8 mouse cellular contexts compared by ENCODE assay signal in the genomic region with DNA sequence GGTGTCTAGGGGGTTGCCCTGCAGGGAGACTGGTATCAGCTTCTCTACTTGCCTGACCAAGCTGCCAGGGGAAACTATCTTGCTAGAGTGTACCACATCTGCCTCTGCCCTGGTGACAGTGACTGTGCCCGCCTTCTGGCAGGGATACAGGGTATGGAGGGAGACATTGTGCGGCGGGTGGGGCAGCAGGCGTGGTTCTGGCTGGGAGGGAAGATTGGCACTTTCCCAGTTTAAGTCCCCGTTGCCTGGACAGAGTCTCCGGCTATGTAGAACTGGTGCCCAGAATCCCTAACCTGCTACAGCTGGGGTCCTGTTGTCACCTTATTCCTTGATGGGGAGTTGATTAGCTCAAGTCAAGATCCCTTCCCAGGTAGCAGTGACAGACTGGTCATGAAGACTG. TPM values are rescaled to one million over a fixed set of nuclear protein-coding genes. Genes with fewer than 3 reads are reported as not detected.
A peak's percentile ranks its signal among the peaks of the same experiment; 100 is the strongest.
DNase-seq lines count a peak whose midpoint lies in the region; ATAC-seq lines count a peak whose summit lies in the region.

No protein-coding gene starts in this region.

- H3K27me3 ChIP-seq in neural tube, embryonic 11.5 days (ENCODE audit: control insufficient read depth, insufficient read depth, low read length): no peaks in the 10 kb centered on the region
- H3K27me3 ChIP-seq in heart, embryonic 12.5 days (replicated peaks): no peaks in the 10 kb centered on the region

- H3K4me1 ChIP-seq in neural tube, embryonic 11.5 days (ENCODE audit: control insufficient read depth, insufficient read depth, low read length): peaks cover 75% of the 10 kb centered on the region
- peaks cover 26% of the 10 kb centered on the region for H3K4me1 ChIP-seq in brown adipose tissue, adult 24 weeks (ENCODE audit: control insufficient read depth, insufficient read depth, insufficient read length, low read length)
- peaks cover 71% of the 10 kb centered on the region for H3K4me1 ChIP-seq in heart, embryonic 12.5 days (replicated peaks)

- peak overlapping the region; percentile 98 for H3K27ac ChIP-seq in neural tube, embryonic 11.5 days (ENCODE audit: low read depth, low read length)
- H3K27ac ChIP-seq in brown adipose tissue, adult 24 weeks (replicated peaks; ENCODE audit: low read depth, low read length): peak overlapping the region; percentile 88
- H3K27ac ChIP-seq in heart, embryonic 12.5 days (ENCODE audit: poor library complexity, severe bottlenecking): peak overlapping the region; percentile 90

- WGBS in neural tube, embryonic 11.5 days: 69% methylated on average over 6 of the region's 6 CpGs
- WGBS in heart, embryonic 12.5 days: 64% methylated on average over 6 of the region's 6 CpGs

- peak overlapping the region; percentile 89 for H3K9ac ChIP-seq in neural tube, embryonic 11.5 days (ENCODE audit: low read length)
- peak overlapping the region; percentile 96 for H3K9ac ChIP-seq in heart, embryonic 12.5 days

- DNase-seq in neural tube, embryonic 11.5 days (ENCODE audit: low spot score): no peak
- DNase-seq in neural tube, embryonic 10.5 days (ENCODE audit: extremely low spot score, low spot score): no peak
- peak; percentile 47 to 71 for DNase-seq in kidney, postnatal 25 days
- DNase-seq in frontal cortex, postnatal 36 days (ENCODE audit: low spot score in 2 of 2): no peak
- no peak for DNase-seq in urinary bladder, adult 18-20 months (ENCODE audit: low spot score in 2 of 2)

- H3K9me3 ChIP-seq in neural tube, embryonic 11.5 days (ENCODE audit: control insufficient read depth, low read length): no peaks in the 10 kb centered on the region
- no peaks in the 10 kb centered on the region for H3K9me3 ChIP-seq in heart, embryonic 12.5 days (replicated peaks)

- H3K36me3 ChIP-seq in neural tube, embryonic 11.5 days (ENCODE audit: control insufficient read depth, insufficient read depth, low read length): no peaks in the 10 kb centered on the region; the same call in 1 of the 2 replicates
- peaks cover 16% of the 10 kb centered on the region; the same call in 1 of the 2 replicates for H3K36me3 ChIP-seq in heart, embryonic 12.5 days

- no peak for ATAC-seq in neural tube, embryonic 11.5 days (ENCODE audit: insufficient read depth, low FRiP score, low TSS enrichment)
- no peak for ATAC-seq in heart, embryonic 12.5 days (ENCODE audit: insufficient number of reproducible peaks, low FRiP score)
- ATAC-seq in megakaryocyte-erythroid progenitor cell, adult 5-6 weeks (replicated peaks; ENCODE audit: low FRiP score, low TSS enrichment, poor library complexity, severe bottlenecking): peak; percentile 79

- H3K4me2 ChIP-seq in neural tube, embryonic 11.5 days (ENCODE audit: low read depth): peak overlapping the region; percentile 77
- H3K4me2 ChIP-seq in heart, embryonic 12.5 days: peak overlapping the region; percentile 99

- peak overlapping the region; percentile 90 for H3K4me3 ChIP-seq in neural tube, embryonic 11.5 days (ENCODE audit: low read depth, low read length)
- H3K4me3 ChIP-seq in brown adipose tissue, adult 24 weeks (ENCODE audit: insufficient read depth, low read depth, low read length): peak overlapping the region; percentile 77
- peak overlapping the region; percentile 86 for H3K4me3 ChIP-seq in heart, embryonic 12.5 days

RNA-seq across cellular contexts. Expression of gene Gnai2, which starts 2.7 kb away (rescaled TPM):
- 434 and 452 TPM in 2 replicates for polyA plus RNA-seq in neural tube, embryonic 11.5 days (2014; fragmentation: Nextera tagmentation; extraction: Ambion mirVana)
- 87.2 and 112 TPM in 2 replicates for polyA plus RNA-seq in brown adipose tissue, adult 24 weeks (2012; ENCODE audit: insufficient read depth, insufficient read length, missing spikeins)
- polyA plus RNA-seq in heart, embryonic 12.5 days (2016; fragmentation: Nextera tagmentation; extraction: Ambion mirVana): 404 and 442 TPM in 2 replicates
- total RNA-seq in megakaryocyte-erythroid progenitor cell, adult 5-6 weeks (2014; fragmentation: Nextera tagmentation): 204 and 225 TPM in 2 replicates
- 215 and 228 TPM in 2 replicates for total RNA-seq in megakaryocyte-erythroid progenitor cell, adult 5-6 weeks (2017)

RNA-seq across cellular contexts. Expression of gene Sema3b, which starts 23.4 kb away (rescaled TPM):
- 2.6 and 3.0 TPM in 2 replicates for polyA plus RNA-seq in neural tube, embryonic 11.5 days (2014; fragmentation: Nextera tagmentation; extraction: Ambion mirVana)
- polyA plus RNA-seq in brown adipose tissue, adult 24 weeks (2012; ENCODE audit: insufficient read depth, insufficient read length, missing spikeins): 3.3 and 3.8 TPM in 2 replicates
- 10.7 and 11.2 TPM in 2 replicates for polyA plus RNA-seq in heart, embryonic 12.5 days (2016; fragmentation: Nextera tagmentation; extraction: Ambion mirVana)
- 0.50 TPM in 1 of 2 replicates, not detected in the other for total RNA-seq in megakaryocyte-erythroid progenitor cell, adult 5-6 weeks (2014; fragmentation: Nextera tagmentation)
- not detected in 2 replicates for total RNA-seq in megakaryocyte-erythroid progenitor cell, adult 5-6 weeks (2017)

RNA-seq across cellular contexts. Expression of gene Slc38a3, which starts 36.9 kb away (rescaled TPM):
- 6.8 and 7.2 TPM in 2 replicates for polyA plus RNA-seq in neural tube, embryonic 11.5 days (2014; fragmentation: Nextera tagmentation; extraction: Ambion mirVana)
- polyA plus RNA-seq in brown adipose tissue, adult 24 weeks (2012; ENCODE audit: insufficient read depth, insufficient read length, missing spikeins): 0.83 and 3.3 TPM in 2 replicates
- 2.9 and 3.2 TPM in 2 replicates for polyA plus RNA-seq in heart, embryonic 12.5 days (2016; fragmentation: Nextera tagmentation; extraction: Ambion mirVana)
- total RNA-seq in megakaryocyte-erythroid progenitor cell, adult 5-6 weeks (2014; fragmentation: Nextera tagmentation): not detected in 2 replicates
- not detected in 2 replicates for total RNA-seq in megakaryocyte-erythroid progenitor cell, adult 5-6 weeks (2017)

RNA-seq across cellular contexts. Expression of gene Ifrd2, which starts 45.0 kb away (rescaled TPM):
- polyA plus RNA-seq in neural tube, embryonic 11.5 days (2014; fragmentation: Nextera tagmentation; extraction: Ambion mirVana): 35.2 and 39.0 TPM in 2 replicates
- polyA plus RNA-seq in brown adipose tissue, adult 24 weeks (2012; ENCODE audit: insufficient read depth, insufficient read length, missing spikeins): 21.6 and 23.7 TPM in 2 replicates
- 34.0 and 35.5 TPM in 2 replicates for polyA plus RNA-seq in heart, embryonic 12.5 days (2016; fragmentation: Nextera tagmentation; extraction: Ambion mirVana)
- total RNA-seq in megakaryocyte-erythroid progenitor cell, adult 5-6 weeks (2014; fragmentation: Nextera tagmentation): 226 and 251 TPM in 2 replicates
- 103 and 192 TPM in 2 replicates for total RNA-seq in megakaryocyte-erythroid progenitor cell, adult 5-6 weeks (2017)

RNA-seq across cellular contexts. Expression of gene Gnat1, which starts 47.0 kb away (rescaled TPM):
- polyA plus RNA-seq in neural tube, embryonic 11.5 days (2014; fragmentation: Nextera tagmentation; extraction: Ambion mirVana): 1.9 and 2.4 TPM in 2 replicates
- polyA plus RNA-seq in brown adipose tissue, adult 24 weeks (2012; ENCODE audit: insufficient read depth, insufficient read length, missing spikeins): not detected in 2 replicates
- 0.97 and 1.2 TPM in 2 replicates for polyA plus RNA-seq in heart, embryonic 12.5 days (2016; fragmentation: Nextera tagmentation; extraction: Ambion mirVana)
- not detected in 2 replicates for total RNA-seq in megakaryocyte-erythroid progenitor cell, adult 5-6 weeks (2014; fragmentation: Nextera tagmentation)
- total RNA-seq in megakaryocyte-erythroid progenitor cell, adult 5-6 weeks (2017): 5.3 TPM in 1 of 2 replicates, not detected in the other

Comparison
In these comparisons a context has a peak if more than half of its experiments do, and no peak if none do; other contexts are left out.
1. DNase-seq: peak in kidney, postnatal 25 days (2 of 2); none in neural tube, embryonic 11.5 days (single experiment), neural tube, embryonic 10.5 days (single experiment), frontal cortex, postnatal 36 days (0 of 2) and urinary bladder, adult 18-20 months (0 of 2).
2. Peak in every context shown above with its lines, with median percentiles within 50 percentile points of each other: H3K27ac ChIP-seq and H3K4me3 ChIP-seq.